Mouse (Mus musculus): ENCODE data around the gene Plk2.

Gene Plk2

GRCm38 (mm10) chr13:110406152-110406551 lies 11.3 kb downstream of the Plk2 start:
- DNase-seq (ENCODE audit: low spot score): no peak

GRCm38 (mm10) chr13:110412572-110413209 lies 17.8 kb downstream of the Plk2 start:
- DNase-seq (ENCODE audit: low spot score): no peak

- DNase-seq (ENCODE audit: low spot score): no peak
These were observed 23.8 kb downstream of the Plk2 start for GRCm38 (mm10) chr13:110418656-110419055.

- no peak for DNase-seq (ENCODE audit: low spot score)
These were observed 24.8 kb downstream of the Plk2 start for GRCm38 (mm10) chr13:110419640-110420039.

- no peak for DNase-seq (ENCODE audit: low spot score)
These were observed 27.6 kb downstream of the Plk2 start for GRCm38 (mm10) chr13:110422434-110422833.

- no peak for DNase-seq (ENCODE audit: low spot score)
These were observed 30.8 kb downstream of the Plk2 start for GRCm38 (mm10) chr13:110425512-110426222.

- DNase-seq (ENCODE audit: low spot score): no peak
These were observed 36.5 kb downstream of the Plk2 start for GRCm38 (mm10) chr13:110431388-110431787.

GRCm38 (mm10) chr13:110432062-110432566 lies 37.3 kb downstream of the Plk2 start:
- no peak for DNase-seq (ENCODE audit: low spot score)

- no peak for DNase-seq (ENCODE audit: low spot score)
These were observed 37.8 kb downstream of the Plk2 start for GRCm38 (mm10) chr13:110432613-110433012.

GRCm38 (mm10) chr13:110436692-110437091 lies 41.8 kb downstream of the Plk2 start:
- DNase-seq (ENCODE audit: low spot score): no peak

- DNase-seq (ENCODE audit: low spot score): no peak
These were observed 43.8 kb downstream of the Plk2 start for GRCm38 (mm10) chr13:110438624-110439023.

GRCm38 (mm10) chr13:110444335-110444734 lies 49.5 kb downstream of the Plk2 start:
- no peak for DNase-seq (ENCODE audit: low spot score)

GRCm38 (mm10) chr13:110444894-110445293 lies 50.0 kb downstream of the Plk2 start:
- DNase-seq (ENCODE audit: low spot score): no peak

GRCm38 (mm10) chr13:110446434-110446833 lies 51.6 kb downstream of the Plk2 start:
- no peak for DNase-seq (ENCODE audit: low spot score)

- no peak for DNase-seq (ENCODE audit: low spot score)
These were observed 55.2 kb downstream of the Plk2 start for GRCm38 (mm10) chr13:110450056-110450455.
